Mouse (Mus musculus): ENCODE measurements around the gene Mug2. TPM values are rescaled to one million over a fixed set of nuclear protein-coding genes. Genes with fewer than 3 reads are reported as not detected.
"Not testable (repeated sequence)": the region's sequence is repeated elsewhere in the genome, so short reads cannot be mapped to it uniquely, and the experiment has no call there.

Mug2 gene
- total RNA-seq (2021), result under 1 TPM; 0.14 to 0.65 TPM
- long read RNA-seq, experiment 1, result 0 reads
- long read RNA-seq, experiment 2, partial matches to known transcripts, result 0 of 1 reads
- long read RNA-seq, experiment 2, other reads (novel, unspliced or antisense), result 1 of 1 reads

GRCm38 (mm10) chr6:122006461-122006860, at the start of gene Mug2:
Mug2 (plus strand) TSS chr6:122006761.
- DNase-seq (ENCODE audit: low spot score in 2 of 2), result not testable (repeated sequence)

GRCm38 (mm10) chr6:121957803-121958349, 48.7 kb upstream of the Mug2 start:
- DNase-seq (ENCODE audit: low spot score in 2 of 2), result not testable (repeated sequence)

DNA sequence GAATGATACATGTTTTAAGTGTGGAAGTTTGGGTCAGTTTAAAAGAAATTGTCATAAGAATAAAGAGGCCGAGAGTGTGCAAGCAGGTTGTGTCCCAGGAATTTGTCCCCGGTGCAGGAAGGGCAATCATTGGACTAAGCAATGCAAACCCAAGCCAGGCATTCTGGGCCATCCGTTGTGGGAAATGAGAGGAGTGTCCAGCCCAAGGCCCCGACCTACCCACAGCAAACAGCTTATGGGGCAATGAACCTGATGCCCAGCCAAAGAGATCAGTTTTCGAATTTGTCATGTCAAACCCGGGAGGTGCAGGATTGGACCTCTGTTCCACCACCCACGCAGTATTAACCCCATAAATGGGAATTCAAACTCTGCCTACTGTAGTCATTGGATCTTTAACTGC, 30.9 kb upstream of the Mug2 start:
- no peak for DNase-seq (ENCODE audit: low spot score in 2 of 2)

DNA sequence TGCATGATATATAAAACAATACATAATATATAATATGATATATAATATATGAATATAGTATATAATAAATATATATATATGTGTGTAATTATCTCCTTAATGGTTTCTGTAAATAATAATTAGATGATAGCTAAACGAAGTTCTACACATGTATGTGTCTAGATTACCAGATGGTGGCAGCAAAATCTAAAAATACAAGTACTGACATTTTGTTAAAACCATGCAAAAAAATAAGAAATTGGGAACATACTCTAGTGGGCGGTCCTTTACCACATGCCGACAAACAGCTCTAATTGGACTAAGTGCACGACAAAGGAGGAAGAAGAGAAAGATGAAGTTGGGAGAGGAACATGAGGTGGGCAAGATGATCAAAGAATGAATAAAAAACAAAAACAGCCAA, 94.3 kb downstream of the Mug2 start:
- no peak for DNase-seq (ENCODE audit: low spot score in 2 of 2)

DNA sequence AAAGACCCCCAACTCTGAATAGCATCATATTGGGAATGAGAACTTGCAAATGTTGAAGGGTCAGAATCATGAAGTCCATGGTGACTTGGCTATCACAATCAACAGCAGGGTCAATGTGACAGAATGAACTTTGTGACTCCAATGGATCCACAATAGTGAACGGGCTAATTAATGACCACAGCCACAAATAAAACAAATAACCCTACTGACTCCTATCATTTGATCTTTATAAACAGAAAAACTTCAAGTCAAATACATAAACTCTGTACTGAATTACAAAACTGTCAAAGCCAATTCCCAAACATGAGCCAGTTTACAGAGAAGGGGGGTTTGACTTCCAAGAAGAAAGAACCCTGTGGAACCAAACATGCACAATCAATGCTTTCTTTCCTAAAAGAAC, 95.1 kb downstream of the Mug2 start:
- DNase-seq (ENCODE audit: low spot score in 2 of 2), result no peak

GRCm38 (mm10) chr6:122116963-122117362, 110.4 kb downstream of the Mug2 start:
- no peak for DNase-seq (ENCODE audit: low spot score in 2 of 2)

GRCm38 (mm10) chr6:122129521-122129920, 123.0 kb downstream of the Mug2 start:
- no peak for DNase-seq (ENCODE audit: low spot score in 2 of 2)

Other genes starting within 250 kb of the Mug2 start
- gene Mug1, start 168.2 kb upstream of the Mug2 start, total RNA-seq (2021), result 1 to 10 TPM in 1 of 2 experiments, under 1 TPM in 1; 0.53 to 9.3 TPM